Mouse (Mus musculus) CD8-positive naive resting alpha-beta T cell, adult 2 months (primary cell): ENCODE results near the gene Ccdc28b.

Experiments used
- DNase-seq, 2 experiments: peaks; one replicate each; pipeline ENCODE4 v3.0.0; 2022; ENCODE audit warnings: low read depth in 2 of 2, low spot score in 2 of 2

Ccdc28b gene

DNA sequence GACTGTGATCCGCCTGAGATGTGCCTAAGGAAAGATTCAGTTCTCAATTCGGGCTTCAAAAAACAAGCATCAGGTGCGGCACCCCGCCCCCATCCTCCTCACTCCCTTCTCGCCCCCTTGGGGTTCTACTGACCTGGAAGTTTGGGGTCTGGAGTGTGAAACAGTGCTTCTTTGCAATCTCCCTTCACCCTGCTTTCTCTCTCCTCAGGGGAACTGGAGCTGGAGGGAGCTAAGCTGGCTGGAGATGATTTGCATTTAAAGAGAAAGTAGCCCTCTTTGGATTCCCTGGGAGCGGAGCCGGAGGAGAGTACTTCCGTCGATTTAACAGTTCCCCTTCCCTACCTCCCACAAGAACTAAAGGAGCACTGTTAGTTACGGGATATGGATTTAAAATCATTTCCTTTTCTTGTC lies at the start of gene Ccdc28b:
Gene Ccdc28b, minus strand, starts transcription at position 267 of the 411 bp plus-strand sequence.
- no peak for DNase-seq

DNA sequence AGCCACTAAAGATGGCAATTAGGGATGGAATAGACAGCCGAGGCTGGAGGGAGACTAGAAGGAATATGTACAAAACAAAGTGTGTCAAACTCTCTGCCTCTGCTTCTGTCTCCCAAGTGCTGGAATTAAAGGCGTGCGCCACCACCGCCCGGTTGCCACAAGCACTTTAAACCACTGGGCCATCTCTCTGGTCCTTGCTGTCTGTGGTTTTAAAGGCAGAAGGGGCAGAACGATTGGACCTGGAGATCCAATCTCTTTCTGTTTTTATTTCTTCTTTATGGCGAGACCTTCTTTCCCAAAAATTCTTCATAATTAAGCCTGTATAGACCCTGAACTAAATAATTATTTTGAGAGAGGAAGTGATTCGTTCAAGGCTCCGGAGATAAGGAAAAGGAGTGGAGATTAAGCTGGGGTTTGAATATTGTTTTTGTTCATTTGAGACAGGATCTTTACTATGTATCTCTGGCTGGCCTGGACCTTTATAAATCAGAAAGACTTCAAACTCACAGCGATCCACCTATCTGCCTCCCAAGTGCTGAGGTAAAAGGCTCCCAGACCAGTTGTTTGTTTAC lies 49.2 kb upstream of the Ccdc28b start:
- no peak for DNase-seq

DNA sequence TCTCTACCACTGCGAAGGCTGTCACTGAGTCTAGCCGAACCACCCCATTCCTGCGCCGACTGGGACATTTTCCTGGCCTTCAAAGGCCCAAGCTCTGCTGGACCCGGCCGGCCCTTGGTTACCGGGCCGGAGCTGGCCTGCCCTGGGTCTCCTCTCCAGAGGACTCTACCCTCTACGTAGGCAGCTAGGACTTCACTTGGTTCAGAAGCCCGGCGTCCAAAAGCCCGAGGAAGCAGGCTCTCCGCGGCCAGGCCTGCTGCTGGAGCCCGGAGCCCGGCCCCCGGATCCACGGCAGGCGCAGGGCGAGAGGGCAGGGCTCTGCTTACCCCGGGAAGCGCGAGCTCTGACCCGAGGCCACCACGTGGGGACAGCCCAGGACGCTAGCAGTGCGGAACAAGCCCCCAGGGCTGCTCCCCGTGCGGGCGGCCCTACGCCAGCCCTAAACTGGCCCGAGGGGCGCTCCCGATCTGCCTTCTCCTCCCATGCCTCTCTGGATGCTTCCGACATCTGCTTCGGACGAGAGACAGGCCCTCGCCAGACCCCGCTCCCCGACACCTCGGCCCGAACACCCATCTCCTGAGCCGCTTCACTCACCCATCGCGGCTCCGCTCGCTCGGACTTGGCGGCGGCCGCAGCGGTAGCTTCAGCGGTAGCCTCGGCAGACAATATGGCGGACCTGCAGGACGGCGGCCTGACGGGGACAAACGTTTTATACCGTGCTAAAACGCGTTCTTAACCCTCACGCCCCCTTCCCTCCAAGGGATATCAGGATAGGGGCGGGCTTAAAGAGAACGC lies 48.5 kb upstream of the Ccdc28b start, which contains the start of gene Kpna6:
Gene Kpna6, minus strand, starts transcription at position 685 of the 795 bp plus-strand sequence.
- peak; percentile 64 to 79 for DNase-seq

DNA sequence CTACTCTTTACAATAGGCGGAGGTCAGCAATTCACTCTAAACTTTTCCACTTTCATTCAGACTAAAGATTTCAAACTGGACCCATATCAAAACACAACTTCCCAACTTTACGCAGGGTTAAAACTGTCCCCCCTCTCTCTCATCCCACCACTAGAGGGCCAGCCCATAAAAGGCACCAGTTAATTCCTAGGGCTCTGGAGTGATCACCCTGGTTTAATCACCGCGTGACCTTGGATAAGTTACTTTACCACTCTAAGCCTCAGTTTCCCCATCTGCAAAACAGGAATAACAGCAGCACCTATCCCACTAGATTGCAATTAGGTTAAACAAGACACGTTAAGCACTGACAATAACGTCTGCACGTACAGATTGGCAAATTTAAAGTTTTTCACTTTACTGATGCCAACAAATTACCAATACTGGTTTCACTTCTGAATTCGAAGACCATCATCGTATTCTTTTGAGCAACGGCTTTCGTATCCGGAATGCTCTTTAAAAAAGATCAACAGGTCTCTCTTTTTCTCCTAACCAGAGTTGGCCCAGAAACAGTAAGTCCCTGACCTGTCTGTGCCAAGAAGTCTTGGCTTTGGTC lies 47.8 kb upstream of the Ccdc28b start:
- peak; percentile 41 to 44 for DNase-seq

DNA sequence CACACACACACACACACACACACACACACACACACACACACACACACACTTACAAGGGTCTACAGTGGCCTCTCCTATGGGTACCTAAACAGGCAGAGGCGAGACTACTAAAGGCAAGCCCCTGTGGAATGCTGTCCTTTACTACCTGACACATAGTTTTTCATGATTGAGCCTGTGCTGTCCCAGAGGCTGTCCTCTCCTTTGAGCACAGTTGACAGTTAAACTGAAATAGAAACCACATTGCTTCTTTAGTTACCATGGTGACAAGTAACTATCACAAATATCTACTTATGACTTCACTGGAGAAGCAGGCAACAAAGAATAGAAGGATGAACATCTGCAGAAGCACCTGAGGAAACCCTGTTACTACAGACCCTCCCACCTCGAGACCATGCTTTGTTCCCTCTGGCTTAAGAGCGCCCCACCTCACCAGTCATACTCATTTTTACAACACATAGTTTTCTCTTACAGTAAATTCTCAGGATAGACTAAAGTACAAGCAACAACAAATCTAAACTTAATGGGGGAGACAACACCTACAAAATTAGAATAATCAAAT lies 38.6 kb upstream of the Ccdc28b start:
- no peak for DNase-seq

DNA sequence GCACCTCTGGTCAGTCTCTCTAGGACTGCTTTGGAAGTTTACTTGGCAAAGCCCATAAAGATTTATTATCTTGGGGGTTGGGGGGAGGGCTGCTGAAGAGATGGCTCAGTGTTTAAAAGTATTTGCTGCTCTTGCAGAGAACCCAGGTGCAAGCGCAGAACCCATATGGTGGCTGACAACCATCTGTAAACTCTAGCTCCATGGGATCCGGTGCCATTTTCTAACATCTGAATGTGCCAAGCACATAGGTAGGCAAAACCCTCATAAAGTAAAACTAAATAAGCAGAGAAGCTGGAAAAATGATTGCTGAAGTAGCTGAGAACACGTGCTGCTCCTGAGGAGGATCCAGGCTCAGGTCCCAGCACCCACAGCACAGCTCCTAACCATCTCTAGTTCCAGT lies 37.8 kb upstream of the Ccdc28b start:
- DNase-seq: no peak

DNA sequence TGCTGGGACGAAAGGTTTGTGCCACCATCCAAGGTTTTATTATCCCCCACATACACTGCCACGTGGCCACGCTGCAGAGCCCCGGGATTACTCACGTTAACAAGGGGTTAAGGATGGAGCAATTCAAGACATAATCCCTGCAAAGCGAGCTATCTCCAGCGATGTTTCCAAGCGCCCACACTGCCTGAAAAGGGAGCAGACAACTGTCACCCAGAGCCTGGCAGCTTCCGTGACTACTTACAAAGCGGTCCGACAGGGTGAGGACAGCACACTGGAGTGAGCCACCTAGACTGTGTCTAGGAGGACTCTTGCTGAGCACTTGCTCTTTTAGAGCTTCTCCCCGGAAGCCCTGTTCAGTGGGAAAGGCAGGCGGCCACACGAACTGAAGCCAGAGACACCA lies 31.0 kb upstream of the Ccdc28b start:
- DNase-seq: no peak

DNA sequence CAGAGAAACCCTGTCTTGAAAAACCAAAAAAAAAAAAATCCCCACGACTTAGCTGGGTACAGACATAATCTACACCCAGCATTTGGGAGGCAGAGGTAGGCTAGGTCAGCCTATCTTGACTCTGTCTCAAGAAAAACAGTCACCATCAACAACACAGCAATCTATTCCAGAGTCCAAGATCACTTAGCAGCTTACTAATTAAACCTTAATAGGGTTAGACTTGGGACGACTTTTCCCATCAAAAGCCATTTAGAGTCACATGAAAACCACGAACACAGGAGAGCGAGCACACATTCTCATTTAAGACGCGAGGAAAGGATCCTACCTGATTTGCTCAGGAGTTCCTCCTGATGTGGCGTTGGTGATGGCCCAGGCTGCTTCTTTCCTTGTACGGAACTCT lies 26.6 kb upstream of the Ccdc28b start:
- no peak for DNase-seq

DNA sequence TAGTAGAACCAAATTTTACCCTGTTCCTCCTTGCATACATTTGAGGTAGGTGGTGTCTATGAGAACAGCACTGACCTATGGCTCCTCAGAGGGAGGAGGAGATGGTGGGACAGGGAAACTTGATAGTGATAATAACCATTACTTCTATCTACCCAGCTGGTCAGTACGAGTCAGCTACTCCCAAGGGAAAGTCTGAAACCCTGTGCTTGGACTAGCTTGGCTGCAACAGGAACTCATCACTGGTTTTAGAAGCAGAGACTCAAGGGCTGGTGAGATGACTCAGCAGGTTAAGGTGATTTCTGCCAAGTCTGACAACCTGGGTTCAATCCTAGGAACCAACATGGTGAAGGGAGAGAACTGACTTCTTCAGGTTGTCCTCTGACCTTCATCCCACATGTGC lies 24.9 kb upstream of the Ccdc28b start:
- no peak for DNase-seq

DNA sequence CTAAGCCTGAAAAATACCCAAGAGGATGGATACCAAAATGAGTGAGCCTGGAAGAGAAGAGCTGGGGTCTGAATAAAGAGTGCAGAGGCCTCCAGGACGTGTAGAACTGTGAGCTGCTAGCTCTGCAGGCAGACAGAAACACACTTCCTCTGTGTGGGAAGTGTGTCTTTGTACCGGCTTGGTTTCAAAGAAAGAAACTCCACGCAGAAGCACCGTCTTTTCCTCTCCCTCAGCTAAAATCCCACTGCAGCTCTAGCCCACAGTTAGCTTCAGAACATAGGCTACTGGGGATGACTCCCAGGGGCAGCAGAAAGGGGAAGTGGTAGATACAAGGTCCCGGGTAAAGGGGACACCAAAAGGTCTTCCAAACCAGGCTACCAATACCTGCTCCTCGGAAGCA lies 21.5 kb upstream of the Ccdc28b start:
- DNase-seq: no peak

DNA sequence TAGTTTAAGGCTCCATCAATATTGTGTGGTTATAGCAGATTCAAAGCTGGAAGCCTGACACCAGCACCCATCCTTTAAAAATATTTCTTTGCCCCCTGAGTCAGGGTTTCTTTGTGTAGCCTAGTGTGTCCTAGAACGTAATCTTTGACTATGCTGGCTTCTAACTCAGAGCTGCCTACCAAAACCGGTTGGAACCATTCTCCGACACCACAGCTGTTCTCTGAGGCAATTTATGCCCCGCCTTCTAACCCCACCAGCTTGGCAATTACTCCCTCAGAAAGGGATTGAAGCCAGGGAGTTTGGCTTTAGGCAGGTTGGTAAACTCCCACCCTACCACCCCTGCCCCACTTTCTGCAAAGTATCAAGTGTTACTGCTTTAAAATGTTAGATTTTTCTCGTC lies 18.0 kb upstream of the Ccdc28b start:
- DNase-seq: no peak

DNA sequence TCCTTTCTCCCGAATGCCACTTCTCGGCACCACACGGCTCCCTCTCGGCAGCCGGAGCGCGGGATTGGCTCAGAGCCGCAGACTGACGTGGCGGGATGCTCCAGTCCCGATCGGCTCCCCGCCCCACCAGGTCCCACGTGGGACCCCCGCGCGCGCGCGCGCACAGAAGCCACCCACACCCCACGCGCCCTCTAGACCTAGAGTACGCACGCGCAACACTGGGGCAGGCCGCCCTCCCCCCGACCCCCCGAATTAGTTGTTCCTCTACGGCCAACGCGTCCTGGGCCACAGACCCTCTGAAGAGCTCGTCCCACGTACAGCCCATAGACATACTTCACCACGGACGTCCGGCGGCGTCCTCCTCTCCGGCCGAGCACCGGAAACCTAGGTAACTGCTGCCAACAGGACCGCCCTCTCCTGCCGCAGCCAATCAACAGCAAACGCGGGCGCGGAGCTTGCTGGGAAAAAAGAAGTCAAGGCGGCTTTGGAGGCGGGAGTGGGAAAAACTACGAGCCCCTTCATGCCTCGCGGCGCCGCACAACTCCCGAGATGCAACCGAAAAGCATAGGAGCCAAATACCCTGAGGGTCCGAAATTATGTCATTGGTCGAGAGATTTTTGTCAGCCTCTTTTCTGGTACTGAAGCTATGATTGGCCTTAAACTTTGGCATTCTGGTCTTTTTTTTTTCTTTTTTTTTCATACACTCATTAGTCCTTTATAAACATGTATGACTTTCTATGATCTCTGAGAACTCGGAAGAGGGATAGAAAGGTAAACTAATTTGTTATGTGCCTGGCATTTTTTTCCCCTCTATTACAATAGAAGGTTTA lies 17.1 kb upstream of the Ccdc28b start, which contains the start of gene Txlna:
Gene Txlna, minus strand, starts transcription at position 428 of the 830 bp plus-strand sequence.
- DNase-seq: peak; percentile 88 to 93

DNA sequence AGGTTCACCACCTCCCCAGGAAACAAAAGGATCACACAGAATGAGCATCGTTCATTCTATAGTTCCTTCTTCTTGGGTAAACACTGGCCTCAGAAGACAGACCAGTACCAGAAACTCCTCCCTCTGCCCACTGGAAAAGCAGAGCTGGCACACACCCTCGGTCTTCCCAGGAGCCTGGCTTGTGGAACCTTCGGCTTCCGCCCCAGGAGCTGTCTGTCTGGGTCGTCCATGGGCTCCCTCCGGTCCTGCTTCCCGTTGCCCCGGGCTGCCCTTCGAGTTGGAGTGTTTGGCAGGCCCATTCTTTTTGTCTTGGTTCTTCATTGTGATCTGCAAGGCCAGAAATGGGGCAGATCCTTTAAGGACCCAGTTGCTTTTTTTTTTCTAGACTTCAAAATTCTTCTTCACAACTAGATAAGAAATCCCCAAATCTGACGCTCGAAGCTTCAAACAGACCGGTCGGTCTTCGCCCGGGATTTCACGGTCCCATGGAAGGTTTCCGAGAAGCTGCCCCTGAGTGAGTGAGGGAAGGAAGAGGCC lies 16.4 kb upstream of the Ccdc28b start:
- DNase-seq: peak in 1 of 2 experiments; percentile 8

DNA sequence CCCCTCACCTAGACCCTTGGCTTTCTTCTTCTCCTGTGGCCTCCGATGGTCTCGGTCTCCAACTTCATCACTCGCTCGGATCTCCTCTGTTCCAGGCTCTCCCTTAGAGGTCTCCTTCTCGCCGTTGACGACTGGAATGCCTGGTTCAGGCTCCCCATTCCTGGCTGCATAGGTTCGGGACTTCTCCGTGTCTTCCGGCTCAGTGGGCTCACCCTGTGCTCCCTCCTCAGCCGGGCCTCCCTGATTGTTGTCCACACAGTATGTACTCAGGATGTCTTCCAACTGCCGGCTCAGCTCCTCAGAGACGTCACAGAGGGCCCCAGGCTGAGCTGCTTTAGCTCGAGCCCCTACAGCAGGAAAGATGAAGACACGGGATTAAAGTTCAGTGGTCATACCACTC lies 15.5 kb upstream of the Ccdc28b start:
- DNase-seq: no peak

DNA sequence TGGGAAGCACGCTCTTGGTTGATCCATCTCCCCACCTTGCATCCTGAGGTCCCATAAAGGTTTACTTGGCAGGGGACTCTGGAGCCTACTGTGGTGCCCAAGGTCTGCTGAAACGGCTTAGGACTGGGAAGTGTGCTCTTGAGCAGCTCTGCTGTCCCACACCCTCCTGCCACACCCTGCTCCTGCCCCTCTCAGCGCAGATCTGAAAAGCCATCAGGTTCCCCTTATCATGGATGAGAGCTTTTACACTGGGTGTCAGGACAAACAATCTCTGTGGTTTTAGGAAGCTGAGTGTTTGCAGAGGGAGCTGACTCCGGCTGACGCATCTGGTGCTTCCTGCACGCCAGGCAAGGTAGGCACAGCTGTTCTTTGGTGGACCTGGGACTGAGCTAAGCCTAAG lies 10.1 kb upstream of the Ccdc28b start:
- DNase-seq: no peak

DNA sequence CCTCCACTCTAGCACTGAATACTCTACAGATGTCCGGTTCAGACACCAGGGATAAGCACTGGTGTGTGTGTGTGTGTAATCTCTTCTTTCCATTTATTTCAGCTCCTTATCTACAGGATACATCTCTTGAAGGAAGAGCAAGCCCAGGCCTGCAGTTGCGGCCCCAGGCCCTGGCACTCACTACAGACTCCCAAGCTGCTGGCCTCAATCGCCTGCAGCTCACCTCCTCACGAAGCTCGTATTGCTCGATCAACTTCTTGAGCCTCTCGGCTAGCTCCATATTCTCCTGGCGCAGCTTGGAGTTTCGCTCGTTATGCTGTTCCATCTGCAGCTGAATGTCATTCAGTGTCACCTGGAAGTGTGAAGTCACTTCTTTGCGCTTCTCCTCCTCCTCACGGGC lies 8.1 kb upstream of the Ccdc28b start:
- no peak for DNase-seq

DNA sequence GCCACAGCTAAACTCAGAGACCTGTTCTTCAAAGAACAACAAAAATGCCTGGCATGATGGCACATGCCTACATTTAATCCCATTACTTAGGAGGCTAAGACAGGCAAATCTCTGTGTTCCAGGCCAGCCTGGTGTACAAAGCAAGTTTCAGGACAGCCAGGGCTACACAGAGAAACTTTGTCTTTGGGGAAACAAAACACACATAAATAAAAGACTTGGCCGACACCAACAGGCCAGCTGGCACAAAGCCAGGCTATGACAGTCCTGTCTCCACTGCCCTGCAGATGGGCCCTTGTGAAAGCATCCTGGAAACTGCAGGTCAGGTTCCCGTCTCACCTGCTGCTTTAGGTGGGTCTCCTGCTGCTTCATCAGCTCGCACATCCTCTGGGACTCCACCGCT lies 7.2 kb upstream of the Ccdc28b start:
- no peak for DNase-seq

DNA sequence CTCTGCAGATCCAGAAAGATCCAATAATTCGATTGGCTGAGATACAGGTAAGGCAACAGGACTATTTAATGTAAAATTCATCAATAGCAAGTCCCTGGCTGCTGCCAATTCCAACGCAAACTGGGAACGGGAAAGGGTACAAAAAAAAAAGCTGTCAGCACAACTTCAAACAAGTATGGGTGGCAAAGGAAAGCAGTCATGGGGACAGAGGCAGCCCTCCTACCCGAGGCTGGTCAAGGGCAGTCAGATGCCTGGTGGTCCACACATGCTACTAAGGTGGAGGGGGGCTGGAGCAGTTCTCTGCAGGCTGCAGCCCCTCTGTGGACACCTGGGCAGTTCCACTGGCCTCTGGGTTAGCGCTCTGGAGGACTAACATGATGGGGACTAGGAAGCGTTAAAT lies 2.3 kb upstream of the Ccdc28b start:
- DNase-seq: no peak

DNA sequence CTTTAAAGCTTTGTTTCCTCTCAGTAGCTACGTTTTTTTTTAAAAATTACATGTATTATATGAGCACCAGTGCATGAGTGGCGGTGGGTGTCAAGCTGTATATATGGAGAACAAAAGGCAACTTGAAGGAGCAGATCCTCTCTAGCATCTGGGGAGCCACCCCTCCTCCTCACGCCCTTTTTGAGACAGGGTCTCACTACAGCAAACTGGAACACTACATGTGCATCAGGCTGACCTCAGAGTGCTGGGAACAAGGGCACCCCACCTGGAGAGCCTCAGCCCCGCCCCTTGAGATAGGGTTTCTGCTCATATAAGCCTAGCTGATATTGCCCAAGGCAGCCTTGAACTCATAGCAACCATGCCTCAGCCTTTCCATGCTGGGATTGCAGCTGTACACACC lies 1.7 kb upstream of the Ccdc28b start:
- DNase-seq: no peak

DNA sequence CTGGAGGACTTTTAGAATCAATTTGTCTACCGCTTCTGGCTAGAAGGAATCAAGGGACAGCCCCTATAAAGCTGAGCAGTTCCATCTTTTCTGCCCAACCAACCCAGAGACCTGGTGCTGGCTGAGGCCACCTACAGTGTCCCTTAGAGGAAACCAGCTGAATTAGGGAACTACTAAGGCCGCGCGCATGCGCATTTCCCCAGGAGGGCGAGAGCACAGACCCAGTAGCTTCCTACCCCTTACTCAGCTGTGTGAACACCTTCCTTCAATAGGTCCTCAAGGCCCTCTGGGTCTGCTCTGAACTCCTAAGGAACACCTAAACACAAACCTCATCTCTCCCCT lies 1.3 kb upstream of the Ccdc28b start:
- DNase-seq: peak; percentile 26 to 27
